Mouse (Mus musculus): ENCODE measurements around the gene Gpr183.

The Gpr183 gene

GRCm38 (mm10) chr14:121956291-121956690, 8.7 kb downstream of the Gpr183 start:
- DNase-seq = no peak

- no peak for DNase-seq
These were observed 9.7 kb downstream of the Gpr183 start for GRCm38 (mm10) chr14:121955176-121955795.

GRCm38 (mm10) chr14:121954608-121955007, 10.4 kb downstream of the Gpr183 start:
- no peak for DNase-seq

- DNase-seq = no peak
These were observed 10.9 kb downstream of the Gpr183 start for GRCm38 (mm10) chr14:121954129-121954528.

- no peak for DNase-seq
These were observed 13.0 kb downstream of the Gpr183 start for GRCm38 (mm10) chr14:121952046-121952400.

- no peak for DNase-seq
These were observed 13.5 kb downstream of the Gpr183 start for GRCm38 (mm10) chr14:121951399-121952045.

- no peak for DNase-seq
These were observed 15.1 kb downstream of the Gpr183 start for GRCm38 (mm10) chr14:121949897-121950296.

GRCm38 (mm10) chr14:121949436-121949835, 15.6 kb downstream of the Gpr183 start:
- no peak for DNase-seq

GRCm38 (mm10) chr14:121947966-121948365, 17.0 kb downstream of the Gpr183 start:
- no peak for DNase-seq

GRCm38 (mm10) chr14:121947201-121947760, 17.7 kb downstream of the Gpr183 start:
- DNase-seq = no peak

- DNase-seq = no peak
These were observed 18.3 kb downstream of the Gpr183 start for GRCm38 (mm10) chr14:121946728-121947127.

- no peak for DNase-seq
These were observed 18.9 kb downstream of the Gpr183 start for GRCm38 (mm10) chr14:121946131-121946530.

- DNase-seq = no peak
These were observed 25.4 kb downstream of the Gpr183 start for GRCm38 (mm10) chr14:121939582-121939981.

- no peak for DNase-seq
These were observed 26.5 kb downstream of the Gpr183 start for GRCm38 (mm10) chr14:121938256-121939191.

GRCm38 (mm10) chr14:121937601-121938255, 27.3 kb downstream of the Gpr183 start:
- no peak for DNase-seq

- no peak for DNase-seq
These were observed 28.1 kb downstream of the Gpr183 start for GRCm38 (mm10) chr14:121936856-121937255.

- DNase-seq = no peak
These were observed 28.6 kb downstream of the Gpr183 start for GRCm38 (mm10) chr14:121936356-121936755.

- no peak for DNase-seq
These were observed 30.4 kb downstream of the Gpr183 start for GRCm38 (mm10) chr14:121934597-121934946.

- no peak for DNase-seq
These were observed 30.9 kb downstream of the Gpr183 start for GRCm38 (mm10) chr14:121933906-121934596.

- no peak for DNase-seq
These were observed 32.8 kb downstream of the Gpr183 start for GRCm38 (mm10) chr14:121932180-121932579.

- DNase-seq = no peak
These were observed 33.4 kb downstream of the Gpr183 start for GRCm38 (mm10) chr14:121931594-121931993.

- no peak for DNase-seq
These were observed 34.1 kb downstream of the Gpr183 start for GRCm38 (mm10) chr14:121930731-121931383.

All from cerebellum, adult 11 months (tissue).